Mouse (Mus musculus): ENCODE measurements at regions not wholly inside any gene's neighbourhood (a gene's known extent, or its start where the extent isn't known, plus 50 kb on each side); places are given as distances from the start of the nearest gene placed in this dataset.

DNA sequence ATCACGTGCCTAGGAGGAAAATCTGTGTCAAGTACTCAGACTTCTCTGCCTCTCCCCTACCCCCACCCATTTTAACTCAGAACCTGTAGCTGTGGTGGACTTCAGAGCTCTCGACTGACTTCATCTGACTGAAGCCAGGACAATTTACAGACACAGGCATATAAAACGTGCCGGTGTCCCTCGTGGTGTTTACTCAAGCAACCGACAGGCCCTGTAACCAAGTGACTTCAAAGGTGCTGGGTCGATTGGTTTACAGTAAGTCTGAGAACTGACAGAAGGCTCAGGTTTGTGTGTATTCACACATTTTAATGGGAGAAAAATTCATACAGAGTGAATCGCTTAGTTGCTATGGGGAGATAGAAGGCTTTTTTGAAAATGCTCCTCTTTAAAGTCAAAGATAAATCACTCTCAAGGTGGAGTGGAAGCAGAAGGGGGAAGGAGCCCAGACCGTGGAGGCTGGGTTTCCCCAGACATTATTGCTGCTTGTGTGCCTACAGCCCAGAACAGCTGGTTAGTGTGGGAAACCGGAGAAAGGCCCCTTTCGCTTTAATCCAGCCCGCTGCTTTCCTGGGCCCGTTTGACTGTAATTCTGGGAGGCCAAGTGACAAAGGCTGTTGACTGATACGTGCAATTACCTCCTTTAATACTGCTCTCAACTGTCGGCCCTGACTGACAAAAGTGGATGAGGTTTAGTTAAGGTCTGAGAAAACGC lies 218.6 kb downstream of the Sox2 start:
- DNase-seq (ENCODE audit: low read depth, low spot score), result no peak

DNA sequence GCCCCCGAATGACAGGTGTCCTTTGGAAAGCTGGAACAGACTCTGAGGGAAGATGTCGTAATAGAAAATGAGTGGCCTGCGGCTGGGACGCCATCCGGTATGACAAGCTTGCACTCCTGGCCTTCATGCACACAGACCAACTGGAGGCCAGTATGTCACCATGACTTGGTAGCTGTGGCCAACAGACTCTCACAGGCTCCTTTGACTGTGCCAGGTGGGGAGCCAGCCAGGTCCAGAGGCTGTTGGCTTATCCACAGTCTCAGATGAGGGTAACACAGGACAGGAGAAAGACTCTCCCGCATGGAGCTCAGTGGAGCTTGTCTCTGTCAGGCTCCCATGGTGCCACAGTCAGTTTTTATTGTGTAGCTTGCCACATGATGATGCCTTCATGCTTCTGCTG lies 219.7 kb downstream of the Sox2 start:
- DNase-seq (ENCODE audit: low read depth, low spot score), result no peak

DNA sequence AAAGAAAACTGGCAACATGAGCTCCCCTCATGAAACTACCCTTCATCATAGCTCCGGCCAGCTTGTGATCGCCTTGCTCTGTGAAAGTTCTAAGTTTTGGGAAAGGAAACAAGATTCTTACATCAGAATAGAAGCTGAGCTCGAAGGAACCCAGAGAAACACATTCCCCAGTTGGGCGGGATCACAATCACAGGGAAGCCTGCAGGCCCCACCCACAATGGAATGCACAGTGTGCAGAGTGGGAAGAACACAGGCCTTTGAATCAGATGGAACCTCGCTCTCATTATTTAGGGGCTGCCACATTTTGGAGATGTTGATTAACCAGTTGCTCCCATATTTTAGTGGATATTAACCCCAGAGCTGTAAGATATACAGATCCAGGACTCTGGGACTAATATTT lies 234.9 kb downstream of the Sox2 start:
- peak; percentile 69 for DNase-seq (ENCODE audit: low read depth, low spot score)

DNA sequence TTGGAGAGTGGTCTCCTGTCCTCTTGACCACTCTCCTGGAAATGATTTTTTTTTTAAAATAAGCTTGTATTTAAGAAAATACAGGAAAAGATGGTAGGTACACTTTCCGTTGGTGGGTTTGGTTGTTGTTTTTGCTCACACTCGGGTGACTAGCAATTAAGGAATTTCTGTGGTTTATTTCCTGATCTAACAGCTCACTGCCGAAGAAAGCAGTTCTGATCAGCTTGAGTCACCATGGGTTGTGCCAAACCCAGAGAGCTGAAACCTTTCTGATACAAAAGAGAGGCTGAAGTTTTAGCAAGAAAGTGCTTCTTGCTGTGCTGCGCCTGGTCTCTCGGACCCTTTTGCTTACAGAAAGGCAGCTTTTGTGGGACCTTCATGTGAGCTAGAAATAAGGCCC lies 243.2 kb downstream of the Sox2 start:
- DNase-seq (ENCODE audit: low read depth, low spot score), result peak; percentile 85

DNA sequence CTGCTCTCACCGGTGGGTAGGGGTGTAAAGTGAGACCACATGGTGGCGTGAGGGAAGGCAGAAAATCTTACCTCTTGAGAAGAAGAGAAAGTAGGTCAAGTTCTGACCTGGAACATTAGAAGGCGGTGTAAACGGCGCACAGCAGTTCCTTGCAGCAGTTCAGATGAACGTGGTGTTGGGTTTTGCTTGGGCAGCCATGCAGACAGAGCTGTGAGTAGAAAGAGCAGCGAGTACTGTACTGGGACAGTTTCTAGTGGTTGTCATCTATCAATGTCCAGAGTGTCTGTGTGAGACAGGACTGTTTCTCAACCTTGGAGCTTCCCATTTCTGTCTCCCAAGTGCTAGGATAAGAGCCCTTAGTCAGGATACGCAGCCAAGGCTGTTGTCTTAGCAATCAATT lies 252.9 kb downstream of the Sox2 start:
- no peak for DNase-seq (ENCODE audit: low read depth, low spot score)

DNA sequence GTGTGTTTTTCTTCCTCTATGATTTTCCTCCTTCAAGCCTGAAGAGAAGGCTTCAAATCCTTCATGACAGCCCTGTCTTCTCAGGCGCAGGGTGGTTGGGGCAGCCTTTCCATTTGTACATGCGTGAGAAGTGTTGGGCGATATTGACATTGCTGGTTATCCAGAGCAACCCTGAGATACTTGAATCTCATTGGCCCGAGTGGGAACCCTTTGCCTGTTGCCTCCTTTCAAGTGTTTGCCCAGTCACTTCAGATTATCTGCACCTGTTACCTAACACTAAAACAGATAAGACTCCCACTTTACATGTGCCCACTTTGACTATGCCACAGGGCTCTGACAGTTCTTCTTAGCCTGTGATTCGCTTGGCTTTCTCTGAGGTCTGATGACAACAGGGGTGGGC lies 258.3 kb downstream of the Sox2 start:
- DNase-seq (ENCODE audit: low read depth, low spot score), result no peak

DNA sequence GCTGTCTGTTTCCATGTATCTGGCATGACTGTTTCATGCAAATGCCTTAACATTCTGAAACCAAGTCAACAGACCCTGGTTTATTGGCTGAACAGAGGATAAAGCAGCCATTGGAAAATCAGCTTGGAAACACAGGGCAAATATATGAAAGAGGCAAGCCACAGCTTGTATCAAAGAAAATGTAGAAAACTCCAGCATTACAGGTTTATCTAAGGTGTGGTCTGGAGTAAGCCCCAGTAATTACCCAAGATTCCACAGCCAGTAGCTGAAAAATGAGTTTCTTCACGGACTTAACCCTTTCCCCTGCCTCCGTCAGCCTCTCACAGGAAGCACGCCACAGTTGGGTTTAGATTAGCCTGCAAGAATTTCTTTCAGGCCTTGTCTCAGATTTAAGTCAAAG lies 259.1 kb downstream of the Sox2 start:
- DNase-seq (ENCODE audit: low read depth, low spot score), result no peak

DNA sequence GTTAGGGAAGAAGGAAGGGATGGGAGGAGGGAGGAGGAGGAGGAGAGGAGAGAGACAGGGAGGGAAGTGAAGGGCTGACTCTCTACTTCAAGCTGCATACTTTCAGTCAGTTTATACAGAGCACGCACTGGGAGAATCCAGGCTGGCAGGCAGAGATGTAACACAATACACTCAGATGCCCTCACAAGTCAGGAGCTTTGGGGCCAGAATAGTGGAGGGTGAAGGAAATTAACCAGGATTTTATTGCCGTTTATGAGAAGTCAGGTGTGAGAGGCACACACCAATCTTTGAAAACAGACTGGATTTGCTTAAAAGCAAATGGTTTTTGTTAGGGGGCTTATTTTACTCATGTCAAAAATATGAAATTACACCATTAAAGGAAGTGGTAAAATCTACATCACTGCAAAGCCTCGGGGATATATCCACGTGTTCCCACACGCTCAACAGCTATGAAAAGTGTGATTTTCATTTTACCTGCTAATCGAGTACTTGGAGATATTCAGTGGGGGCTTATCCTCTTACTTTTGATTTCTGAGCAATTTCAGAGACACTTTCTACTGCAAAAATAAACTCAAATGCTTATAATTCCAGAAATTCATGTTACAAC lies 268.2 kb downstream of the Sox2 start:
- DNase-seq (ENCODE audit: low read depth, low spot score), result no peak

DNA sequence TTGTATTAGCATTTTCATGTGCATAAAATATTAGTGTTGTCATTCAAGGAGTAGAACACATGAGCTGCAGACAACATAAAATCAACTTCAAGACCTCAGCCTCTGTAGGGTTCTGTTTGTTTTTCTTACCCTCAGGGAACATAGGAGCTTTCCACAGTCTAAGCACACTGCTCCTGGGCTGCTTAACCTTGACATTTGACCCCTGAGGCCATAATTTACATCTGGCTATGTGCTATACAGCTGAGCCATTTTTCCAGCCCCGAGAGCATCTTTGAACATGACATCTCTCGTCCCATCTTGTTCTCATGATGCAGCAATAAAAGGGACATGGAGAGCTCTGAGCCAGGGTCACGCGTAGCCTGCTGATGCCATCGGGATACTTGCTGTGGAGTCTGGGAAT lies 270.3 kb downstream of the Sox2 start:
- no peak for DNase-seq (ENCODE audit: low read depth, low spot score)

DNA sequence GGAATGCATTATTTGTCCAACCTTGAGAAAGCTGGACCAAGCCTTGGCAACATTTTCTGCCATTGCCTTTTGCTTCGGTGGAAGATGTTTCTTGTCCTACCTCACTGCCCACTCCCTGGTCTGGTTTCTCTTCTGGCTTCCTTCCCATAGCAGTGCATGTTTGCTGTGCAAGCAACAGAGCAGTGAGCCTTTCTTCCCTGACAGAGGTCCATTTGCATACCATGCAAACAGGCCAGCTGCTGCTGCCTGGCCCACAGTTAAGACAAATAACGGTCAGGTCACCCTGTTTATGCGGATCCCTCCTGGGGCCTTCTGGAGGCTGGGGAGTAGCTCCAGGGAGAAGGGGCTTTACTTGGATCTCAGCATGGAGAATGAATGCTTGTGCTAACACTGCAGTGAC lies 299.7 kb downstream of the Sox2 start:
- DNase-seq (ENCODE audit: low read depth, low spot score), result no peak

DNA sequence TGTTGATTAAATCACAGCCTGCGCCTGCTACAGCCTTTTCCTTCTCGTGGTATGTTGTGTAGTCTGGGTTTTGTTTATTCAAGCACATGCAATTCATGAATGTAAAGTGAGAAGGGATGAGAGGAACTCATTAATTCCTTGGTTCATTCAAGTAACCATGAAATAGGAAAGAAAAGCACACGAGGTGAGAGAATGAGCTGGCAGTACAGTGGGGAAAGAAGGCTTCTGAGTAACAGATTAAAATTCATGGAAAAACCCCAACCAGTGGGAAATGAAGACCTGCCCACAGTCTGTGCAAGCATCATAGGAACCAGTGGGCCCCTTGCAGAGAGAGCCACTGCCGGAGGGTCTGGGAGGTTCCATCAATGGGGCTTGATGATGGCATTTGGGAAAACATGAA lies 306.0 kb downstream of the Sox2 start:
- no peak for DNase-seq (ENCODE audit: low read depth, low spot score)

DNA sequence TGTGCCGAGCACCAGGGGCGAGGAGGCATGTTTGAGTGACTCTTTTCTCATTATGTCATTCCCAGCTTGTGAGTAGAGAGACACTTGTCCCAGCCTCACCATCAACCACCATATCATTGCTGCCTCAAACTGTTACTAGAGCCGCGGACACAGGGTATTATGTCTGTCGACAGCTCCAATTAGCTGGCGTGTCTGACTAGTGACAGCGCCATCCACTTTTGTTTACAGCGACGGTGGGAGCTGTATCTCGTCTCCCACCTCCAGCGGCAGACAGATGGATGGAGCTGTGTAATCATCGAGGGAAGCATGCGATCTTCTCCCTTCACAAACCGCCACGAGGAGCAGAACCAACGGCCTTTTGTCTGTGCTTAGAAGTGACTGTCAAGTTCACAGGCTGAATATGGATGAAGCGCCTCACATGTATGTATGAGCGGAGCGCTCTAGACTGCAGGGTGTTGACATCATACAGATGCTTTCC lies 308.9 kb downstream of the Sox2 start:
- no peak for DNase-seq (ENCODE audit: low read depth, low spot score)

DNA sequence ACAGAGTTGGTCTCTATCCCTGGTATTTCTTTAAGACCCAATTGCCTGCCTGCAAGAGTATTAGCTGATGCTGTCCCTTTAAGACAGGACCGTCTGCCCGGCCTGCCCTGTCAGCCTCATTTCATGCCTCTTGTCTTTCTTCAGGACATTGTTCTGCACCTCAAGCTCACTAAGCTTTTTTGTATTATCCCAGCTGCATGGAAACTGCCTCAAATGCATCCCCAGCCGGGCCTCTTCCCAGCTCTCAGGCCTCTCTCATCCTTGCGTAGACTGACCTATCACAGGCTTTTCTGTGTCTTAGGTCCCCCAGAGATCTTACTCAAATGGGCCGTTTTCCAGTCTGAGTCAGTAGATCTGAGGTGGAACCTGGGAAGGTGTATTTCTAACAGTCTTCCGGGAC lies 316.2 kb downstream of the Sox2 start:
- no peak for DNase-seq (ENCODE audit: low read depth, low spot score)

DNA sequence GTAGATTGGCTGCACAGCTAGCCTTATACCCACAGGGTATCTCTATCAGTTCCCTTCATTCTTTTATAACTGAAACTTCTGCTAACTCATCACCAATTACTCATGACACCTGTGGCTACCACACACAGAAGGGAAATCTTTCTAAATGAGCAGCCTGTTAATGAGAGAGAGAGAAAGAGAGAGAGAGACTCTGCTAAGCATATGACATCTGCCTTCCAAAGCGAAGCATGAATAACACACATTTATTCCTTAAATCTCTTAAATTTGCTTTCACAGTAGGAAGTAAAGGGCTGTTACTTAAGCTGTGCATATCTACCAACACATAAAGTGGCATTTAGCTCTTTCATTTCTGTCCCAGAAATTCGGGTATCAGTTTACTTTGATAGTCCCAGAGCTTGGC lies 317.7 kb downstream of the Sox2 start:
- DNase-seq (ENCODE audit: low read depth, low spot score), result no peak

DNA sequence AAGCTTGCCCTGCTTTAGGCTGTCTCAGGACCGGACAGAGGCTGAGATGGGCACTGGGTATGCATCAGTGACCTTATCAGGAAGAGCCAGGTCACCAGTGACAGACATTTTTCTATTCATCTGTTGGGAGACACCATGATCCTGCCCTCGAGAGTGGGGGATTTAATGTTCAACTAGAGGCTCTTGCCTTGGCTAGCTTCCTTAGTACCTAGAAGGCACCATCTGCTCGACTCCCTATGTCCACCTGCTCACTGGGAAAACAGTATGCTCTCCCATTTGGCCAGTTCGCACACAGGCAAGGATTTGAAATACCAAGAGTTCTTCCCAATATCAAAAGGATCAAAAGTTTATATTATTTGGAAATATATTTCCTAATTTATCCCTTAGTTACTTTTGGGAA lies 321.3 kb downstream of the Sox2 start:
- no peak for DNase-seq (ENCODE audit: low read depth, low spot score)

DNA sequence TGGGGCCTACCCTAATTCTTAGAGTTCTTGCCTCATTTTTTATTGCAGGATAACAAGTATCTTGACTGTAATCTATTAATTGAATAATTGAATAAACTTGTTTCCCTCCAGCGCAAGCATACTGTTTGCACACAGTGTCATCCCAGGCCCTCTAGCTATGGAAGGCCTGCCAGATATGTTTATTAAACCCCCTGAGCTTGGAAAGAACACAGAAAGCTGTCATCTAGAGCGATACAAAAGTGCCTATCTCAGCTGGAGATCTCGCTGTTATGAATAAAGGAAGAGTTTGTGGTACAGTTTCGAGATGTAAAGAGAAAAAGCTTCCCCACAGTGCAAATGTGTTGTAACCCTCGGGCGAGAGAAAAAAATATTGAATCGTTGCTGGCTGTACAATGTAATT lies 324.2 kb downstream of the Sox2 start:
- no peak for DNase-seq (ENCODE audit: low read depth, low spot score)
